Mouse (Mus musculus) retina, postnatal 7 days (tissue): ENCODE results near the gene Slc2a3.
"Not testable (repeated sequence)": the region's sequence is repeated elsewhere in the genome, so short reads cannot be mapped to it uniquely, and the experiment has no call there.

Source experiments
- DNase-seq: peaks from one replicate; pipeline ENCODE4 v3.0.0-alpha.2; 2012; ENCODE audit warnings: low read depth, low spot score

The Slc2a3 gene

DNA sequence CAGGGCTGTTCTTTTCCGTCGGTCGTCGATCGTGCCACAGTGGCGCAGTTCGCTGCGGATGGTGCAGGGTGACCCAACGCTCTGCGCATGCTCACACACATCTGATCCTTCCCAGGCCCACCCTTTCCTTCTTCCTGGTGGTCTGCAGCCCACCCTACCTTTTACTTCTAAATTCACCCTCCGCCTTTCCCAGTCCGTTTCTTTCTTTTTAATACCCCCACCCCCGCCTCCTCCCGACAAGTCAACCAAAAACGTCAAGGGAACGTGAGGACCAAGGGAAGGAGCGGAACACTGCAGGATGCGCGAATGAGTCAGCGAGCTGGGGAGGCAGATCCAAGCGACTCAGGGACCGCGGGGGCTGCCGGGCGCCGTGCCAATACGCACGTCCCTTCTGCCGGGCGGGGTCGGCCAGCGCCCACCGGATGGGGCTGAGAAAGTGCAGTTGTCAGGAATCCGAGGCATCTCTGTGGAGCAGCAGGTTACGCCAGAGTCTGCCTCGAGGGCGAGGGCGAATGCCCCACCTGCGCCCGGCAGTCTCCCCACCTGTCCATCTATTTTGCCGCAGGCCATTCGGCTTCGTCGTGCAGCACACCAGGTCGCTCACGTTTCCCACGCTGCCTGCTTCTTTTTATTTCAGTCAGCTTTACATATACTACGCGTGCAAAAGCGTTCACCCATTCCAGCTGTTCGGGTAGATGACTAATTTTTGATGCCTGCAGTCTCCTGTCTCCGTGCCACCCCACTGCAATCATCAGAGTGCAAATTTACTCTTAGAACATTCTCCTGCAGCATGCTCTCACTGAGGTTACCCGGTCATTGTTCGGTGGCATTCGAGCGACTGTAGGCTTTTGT, 36.8 kb downstream of the Slc2a3 start:
- DNase-seq = peak; percentile 43

- no peak for DNase-seq
Measured at GRCm38 (mm10) chr6:122763844-122764445, 37.5 kb downstream of the Slc2a3 start.

DNA sequence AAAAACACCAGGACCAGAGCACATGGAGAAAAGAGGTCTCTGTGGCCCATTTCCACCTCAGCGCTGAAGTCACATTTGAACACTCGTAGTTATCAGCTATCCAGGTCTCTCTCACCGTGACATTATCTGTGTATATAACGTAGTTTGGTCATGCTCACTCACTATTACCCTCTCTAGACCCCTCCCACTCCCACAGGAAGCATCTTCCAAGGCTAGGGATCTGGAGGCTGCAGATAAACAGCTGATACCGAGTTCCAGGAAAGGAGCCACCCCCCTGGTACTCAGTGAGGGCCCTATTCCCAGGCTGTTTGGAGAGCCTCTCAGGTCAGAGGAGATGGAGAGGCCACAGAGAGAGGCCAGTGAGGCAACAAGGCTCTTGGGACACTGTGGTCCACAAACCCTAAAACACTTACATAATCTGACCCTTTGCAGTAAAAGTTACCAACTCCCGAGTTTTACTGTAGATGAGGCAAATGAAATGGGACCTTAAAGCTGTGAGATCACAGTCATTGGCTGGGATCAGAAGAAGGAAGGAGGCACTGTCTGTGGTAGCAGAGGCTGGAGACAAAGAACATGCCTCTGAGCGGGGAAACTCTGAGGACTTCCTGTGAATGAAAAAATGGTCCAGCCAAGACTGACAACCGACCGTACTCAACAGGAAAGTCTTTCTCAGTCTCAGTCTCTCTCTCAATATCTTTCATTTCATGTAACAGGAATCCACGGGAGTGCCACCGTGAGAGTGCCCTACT, 38.3 kb downstream of the Slc2a3 start:
- no peak for DNase-seq

DNA sequence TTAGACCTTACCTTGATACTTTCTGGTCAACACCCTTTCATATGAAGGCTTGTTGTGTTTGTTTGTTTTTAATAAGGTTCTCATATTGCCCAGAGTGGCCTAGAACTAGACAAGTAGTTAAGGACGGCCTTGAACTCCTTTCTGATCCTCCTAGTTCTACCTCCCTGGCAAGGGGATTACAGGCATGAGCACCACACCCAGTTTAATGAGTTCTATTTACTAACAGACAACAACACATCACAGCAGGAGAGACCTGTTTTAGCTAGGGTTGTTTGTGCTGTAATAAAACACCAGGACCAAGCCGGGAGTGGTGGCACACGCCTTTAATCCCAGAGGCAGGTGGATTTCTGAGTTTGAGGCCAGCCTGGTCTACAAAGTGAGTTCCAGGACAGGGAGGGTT, 39.0 kb downstream of the Slc2a3 start:
- no peak for DNase-seq

DNA sequence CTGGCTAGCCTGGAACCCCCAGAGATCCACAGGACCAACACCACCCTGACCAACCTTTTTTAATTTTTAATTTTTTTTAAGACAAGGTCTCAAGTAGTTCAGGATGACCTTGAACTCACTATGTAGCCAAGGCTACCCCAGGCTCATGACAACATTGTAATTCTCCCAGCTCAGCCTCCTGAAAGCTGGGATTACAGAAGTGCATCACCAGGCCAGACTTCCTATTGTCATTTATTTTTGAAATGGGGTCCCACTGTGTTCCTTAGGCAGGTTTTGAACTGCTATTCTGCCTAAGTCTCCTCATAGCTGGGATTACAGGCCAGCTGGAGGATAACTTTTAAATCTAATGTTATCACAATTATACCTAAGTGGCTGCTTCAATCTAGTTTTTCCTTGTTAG, 39.5 kb downstream of the Slc2a3 start:
- no peak for DNase-seq

- DNase-seq = peak; percentile 46
Measured at GRCm38 (mm10) chr6:122761011-122761599, 40.3 kb downstream of the Slc2a3 start.

GRCm38 (mm10) chr6:122758732-122759131, 42.7 kb downstream of the Slc2a3 start:
- no peak for DNase-seq

DNA sequence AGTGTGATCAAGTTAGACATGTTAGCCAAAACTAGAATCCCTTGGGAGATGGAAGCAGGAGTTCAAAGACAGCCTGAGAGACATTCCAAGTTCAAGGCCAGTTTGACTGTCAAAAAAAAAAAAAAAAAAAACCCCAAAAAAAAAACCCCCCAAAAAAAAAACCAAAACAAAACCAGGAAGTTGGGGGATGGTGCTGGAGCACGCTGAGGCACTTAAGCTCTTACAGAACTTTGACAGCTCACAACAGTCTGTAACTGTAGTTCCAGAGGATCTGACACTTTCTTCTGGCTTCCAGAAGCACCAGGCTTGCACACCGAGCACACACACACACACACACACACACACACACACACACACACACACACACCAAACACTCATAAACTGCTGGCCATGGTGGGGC, 45.5 kb downstream of the Slc2a3 start:
- DNase-seq = no peak

- no peak for DNase-seq
Measured at GRCm38 (mm10) chr6:122750579-122750978, 50.9 kb downstream of the Slc2a3 start.

- DNase-seq = no peak
Measured at GRCm38 (mm10) chr6:122744505-122745249, 56.8 kb downstream of the Slc2a3 start.

DNA sequence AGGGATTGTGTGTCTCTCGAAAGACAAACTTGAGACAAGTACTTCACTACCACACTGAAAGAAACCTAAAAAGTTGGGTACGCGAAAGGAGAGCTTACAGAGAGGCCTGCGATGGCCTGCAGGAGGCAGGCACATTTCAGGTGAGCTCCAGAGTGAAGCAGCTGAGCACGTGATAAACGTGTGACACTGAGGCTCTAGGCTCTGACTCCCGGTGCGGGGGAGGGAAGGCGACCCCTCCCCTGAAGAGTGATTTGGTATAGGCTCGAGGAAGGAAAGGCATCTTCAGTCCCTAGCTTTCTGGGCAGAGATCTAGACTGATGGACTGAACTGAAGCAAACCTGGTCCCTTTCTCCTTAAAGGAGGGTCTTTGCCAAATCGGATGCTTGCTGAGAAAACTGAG, 58.1 kb downstream of the Slc2a3 start:
- DNase-seq = no peak

GRCm38 (mm10) chr6:122742228-122742899, 59.1 kb downstream of the Slc2a3 start:
- DNase-seq = no peak

GRCm38 (mm10) chr6:122741460-122742227, 59.8 kb downstream of the Slc2a3 start:
- DNase-seq = no peak

- peak; percentile 61 for DNase-seq
Measured at GRCm38 (mm10) chr6:122739952-122740351, 61.5 kb downstream of the Slc2a3 start.

GRCm38 (mm10) chr6:122719942-122720341, 81.5 kb downstream of the Slc2a3 start:
- no peak for DNase-seq

DNA sequence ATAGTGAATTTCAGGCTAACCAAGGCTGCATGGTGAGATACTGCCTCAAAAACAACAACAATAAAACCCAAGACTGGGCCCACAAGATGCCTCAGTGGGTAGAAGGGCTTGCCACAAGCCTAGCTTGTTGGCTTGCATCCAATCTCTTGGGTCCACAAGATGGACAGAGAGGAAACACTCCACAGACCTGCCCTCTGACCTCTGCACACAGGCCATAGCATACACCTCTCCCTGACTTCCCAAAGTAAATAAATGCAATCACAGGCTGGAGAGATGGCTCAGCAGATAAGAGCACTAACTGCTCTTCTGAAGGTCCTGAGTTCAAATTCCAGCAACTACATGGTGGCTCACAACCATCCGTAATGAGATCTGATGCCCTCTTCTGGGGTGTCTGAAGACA, 83.2 kb downstream of the Slc2a3 start:
- not testable (repeated sequence) for DNase-seq

GRCm38 (mm10) chr6:122715886-122716285, 85.6 kb downstream of the Slc2a3 start:
- no peak for DNase-seq

DNA sequence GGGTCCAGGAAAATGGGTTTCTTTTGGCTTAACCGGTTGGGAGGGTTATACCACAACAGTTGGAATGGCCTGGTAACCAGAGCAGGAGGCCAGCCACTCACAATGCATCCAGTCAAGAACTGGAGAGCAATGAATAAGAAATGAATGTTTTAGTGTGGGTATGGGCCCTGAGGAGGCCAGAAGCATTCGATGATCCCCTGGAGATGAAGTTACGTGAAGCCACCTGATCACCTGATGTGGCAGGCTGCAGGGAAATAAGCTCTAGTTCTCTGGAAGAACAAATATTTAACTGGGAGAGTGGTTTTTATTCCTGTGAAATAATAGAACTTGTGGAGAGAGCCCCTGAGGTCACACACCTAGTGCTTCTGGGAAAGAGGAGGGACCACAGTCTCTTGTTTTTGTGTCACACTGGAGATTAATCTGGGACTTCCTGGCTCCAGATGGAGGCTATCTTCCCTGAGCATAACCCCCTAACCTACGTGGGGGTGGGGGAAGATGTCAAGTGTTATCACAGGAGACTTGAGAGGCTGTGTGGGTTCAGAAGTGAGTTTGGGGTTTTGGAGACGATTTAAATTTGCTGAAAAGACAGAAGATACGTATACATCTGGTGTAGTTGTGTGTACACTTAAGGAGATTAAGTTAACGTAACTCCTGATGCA, 86.6 kb downstream of the Slc2a3 start:
- no peak for DNase-seq

DNA sequence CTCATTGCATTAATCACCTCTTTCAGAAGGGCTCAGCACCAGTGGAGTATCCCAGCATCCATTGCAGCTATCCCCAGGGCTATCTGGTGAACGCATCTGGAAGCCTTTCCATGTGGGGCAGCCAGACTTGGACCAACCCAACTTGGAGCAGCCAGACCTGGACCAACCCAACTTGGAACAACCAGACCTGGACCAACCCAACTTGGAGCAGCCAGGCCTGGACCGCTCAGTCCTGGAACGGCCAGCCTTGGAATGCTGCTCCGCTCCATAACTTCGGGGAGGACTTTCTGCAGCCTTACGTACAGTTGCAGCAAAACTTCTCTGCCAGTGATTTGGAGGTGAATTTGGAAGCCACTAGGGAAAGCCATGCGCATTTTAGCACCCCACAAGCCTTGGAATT, 88.3 kb downstream of the Slc2a3 start:
- DNase-seq = not testable (repeated sequence)
